Mouse (Mus musculus) adrenal gland, postnatal 14 days (tissue): Measurements from ENCODE around the gene Fbxo44. TPM values are rescaled to one million over a fixed set of nuclear protein-coding genes. Genes with fewer than 3 reads are reported as not detected.
A peak's percentile ranks its signal among the peaks of the same experiment; 100 is the strongest.
"Not testable (repeated sequence)": the region's sequence is repeated elsewhere in the genome, so short reads cannot be mapped to it uniquely, and the experiment has no call there.

Experiments used
- DNase-seq: peaks from one replicate; pipeline ENCODE4 v3.0.0; 2021; ENCODE audit warnings: mixed read lengths
- microRNA-seq, 2 experiments: library from miRNA; unstranded; fragments of <30 nt; microRNA quantifications; one replicate each; pipeline ENCODE4 v1.2.0; 2021
- total RNA-seq: library from RNA; stranded (reverse); gene quantifications from 2 replicates; pipeline ENCODE4 v1.2.3, GENCODE M21; 2021

Gene Fbxo44
- total RNA-seq, 1 experiment from 2014 or later, result 6.7 TPM

GRCm38 (mm10) chr4:148130133-148130532 lies 30.1 kb downstream of the Fbxo44 start, which contains the start of gene Mad2l2:
Gene Mad2l2 (plus strand): TSS chr4:148130384.
- DNase-seq, result no peak

DNA sequence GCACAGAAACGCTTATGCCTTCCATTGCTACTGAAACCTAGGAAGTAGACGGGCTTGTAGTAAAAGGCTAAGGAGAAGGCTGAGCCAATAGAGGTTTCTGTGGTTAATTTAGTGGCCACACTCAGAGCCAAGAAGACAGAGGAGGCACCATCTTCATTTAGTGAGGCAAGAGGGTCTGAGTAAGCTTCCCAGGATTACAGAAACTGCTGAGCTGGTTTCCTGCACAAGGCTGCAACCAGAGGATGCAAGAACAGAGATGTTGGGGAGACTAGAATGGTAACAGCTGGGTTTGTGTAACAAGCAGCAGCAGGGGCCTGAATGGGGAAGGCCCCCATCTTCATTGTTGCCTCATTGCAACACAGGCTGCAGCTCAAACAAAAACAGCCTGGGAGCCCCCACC lies 31.6 kb downstream of the Fbxo44 start:
- DNase-seq, result no peak

DNA sequence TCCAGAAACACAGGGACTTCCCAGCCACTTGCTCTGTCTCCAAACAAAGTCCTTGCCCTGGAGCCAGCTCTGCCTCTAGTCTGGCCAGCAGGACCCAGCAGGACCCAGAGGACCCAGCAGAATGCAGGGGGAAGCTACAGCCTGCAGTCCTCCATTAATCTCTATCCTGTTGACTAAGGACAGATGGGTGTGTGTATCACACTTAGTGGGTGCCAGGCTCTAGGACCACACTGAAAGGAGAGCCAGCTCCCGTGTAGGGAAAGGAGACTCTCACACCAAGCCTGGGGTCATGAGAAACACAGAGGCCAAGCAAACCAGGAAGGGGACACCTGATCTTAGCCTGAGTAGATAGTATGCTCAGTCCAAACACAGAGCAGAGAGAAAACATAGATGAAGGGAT lies 32.0 kb downstream of the Fbxo44 start:
- no peak for DNase-seq

DNA sequence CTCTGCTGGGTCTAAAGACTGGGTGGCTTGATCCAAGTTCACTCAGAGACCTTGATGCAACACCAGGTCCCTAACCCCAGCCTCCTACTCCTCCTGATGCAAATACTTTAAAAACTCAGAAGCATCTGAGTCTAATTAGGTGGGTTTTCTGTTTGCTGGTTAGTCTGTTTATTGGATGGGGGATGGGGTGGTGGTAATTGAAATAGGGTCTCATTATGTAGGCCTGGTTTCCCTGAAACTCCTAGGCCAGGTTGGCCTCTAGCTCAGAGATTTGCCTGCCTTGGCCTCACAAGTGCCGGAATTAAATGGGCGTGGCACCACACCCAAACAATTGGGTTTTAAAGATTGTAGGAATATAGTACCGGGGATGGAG lies 37.6 kb downstream of the Fbxo44 start:
- DNase-seq, result no peak

DNA sequence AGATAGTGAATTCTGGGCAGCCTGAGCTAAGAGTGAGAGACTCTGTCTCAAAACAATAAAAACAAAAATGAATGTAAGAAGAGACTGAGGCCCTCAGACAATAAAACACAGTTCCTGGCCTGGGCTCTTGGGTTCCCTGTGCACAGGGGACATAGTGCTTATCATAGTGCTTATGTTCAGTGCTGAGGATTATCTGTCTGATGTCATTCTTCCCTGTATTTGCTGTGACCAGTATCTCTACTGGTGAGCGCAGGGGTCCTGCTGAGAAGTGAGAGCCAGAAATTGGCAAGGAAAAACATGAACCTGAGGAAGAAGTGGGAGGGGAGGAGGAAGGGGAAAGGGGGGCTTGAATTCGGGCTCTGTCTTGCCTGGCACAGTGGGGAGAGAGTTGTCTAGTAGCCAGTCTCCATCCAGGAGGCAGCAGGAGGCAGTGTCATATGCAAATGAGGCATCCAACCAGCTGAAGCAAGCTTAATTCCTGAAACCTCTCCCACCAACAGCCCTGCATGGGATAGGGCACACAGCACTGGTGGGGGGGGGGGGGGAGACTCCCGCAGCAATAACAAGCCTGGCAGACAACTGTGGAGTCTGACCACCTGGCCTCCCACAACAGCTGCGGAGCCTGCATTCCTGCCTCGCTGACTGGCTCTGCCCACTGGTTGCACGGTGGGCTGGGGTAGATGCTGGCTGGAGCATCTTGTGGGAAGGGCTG lies 38.1 kb downstream of the Fbxo44 start:
- DNase-seq, result no peak

GRCm38 (mm10) chr4:148121362-148121761 lies 38.9 kb downstream of the Fbxo44 start:
- no peak for DNase-seq

- DNase-seq, result no peak
These were observed 39.7 kb downstream of the Fbxo44 start for GRCm38 (mm10) chr4:148120555-148120954.

DNA sequence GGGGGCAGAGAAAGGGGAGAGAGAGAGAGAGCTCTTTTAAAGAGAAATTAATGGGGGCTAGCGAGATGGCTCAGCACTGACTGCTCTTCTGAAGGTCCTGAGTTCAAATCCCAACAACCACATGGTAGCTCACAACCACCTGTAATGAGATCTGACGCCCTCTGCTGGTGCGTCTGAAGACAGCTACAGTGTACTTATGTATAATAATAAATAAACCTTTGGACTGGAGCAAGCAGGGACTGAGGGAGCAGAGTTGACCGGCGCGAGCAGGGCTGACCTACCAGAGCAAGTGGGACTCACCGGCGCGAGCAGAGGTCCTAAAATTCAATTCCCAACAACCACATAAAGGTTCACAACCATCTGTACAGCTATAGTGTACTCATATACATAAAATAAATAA lies 40.7 kb downstream of the Fbxo44 start:
- not testable (repeated sequence) for DNase-seq

GRCm38 (mm10) chr4:148117392-148117791 lies 42.9 kb downstream of the Fbxo44 start:
- no peak for DNase-seq

DNA sequence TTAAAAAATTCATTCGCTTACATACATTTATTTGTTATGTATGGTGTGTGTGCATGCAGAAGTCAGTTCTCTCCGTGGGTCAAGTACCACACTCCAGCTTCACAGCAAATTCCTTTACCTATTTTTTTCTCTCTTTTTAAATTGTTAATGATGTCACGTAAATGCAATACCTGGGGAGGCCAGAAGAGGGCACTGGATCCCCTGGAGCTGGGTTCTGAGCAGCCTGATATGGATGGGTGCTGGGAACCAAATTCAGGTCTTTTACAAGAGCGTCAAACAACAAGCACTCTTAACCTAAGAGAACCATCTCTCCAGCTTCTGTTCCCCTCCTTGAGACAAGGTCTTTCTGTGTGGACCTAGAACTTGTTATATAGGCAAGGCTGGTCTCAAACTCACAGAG lies 43.6 kb downstream of the Fbxo44 start:
- DNase-seq, result no peak

- peak; percentile 54 for DNase-seq
These were observed 44.8 kb downstream of the Fbxo44 start for GRCm38 (mm10) chr4:148115467-148115866.

GRCm38 (mm10) chr4:148114758-148115391 lies 45.4 kb downstream of the Fbxo44 start:
- DNase-seq, result peak; percentile 92

GRCm38 (mm10) chr4:148112519-148112918 lies 47.8 kb downstream of the Fbxo44 start:
- no peak for DNase-seq

GRCm38 (mm10) chr4:148109215-148109614 lies 51.1 kb downstream of the Fbxo44 start:
- DNase-seq, result no peak

DNA sequence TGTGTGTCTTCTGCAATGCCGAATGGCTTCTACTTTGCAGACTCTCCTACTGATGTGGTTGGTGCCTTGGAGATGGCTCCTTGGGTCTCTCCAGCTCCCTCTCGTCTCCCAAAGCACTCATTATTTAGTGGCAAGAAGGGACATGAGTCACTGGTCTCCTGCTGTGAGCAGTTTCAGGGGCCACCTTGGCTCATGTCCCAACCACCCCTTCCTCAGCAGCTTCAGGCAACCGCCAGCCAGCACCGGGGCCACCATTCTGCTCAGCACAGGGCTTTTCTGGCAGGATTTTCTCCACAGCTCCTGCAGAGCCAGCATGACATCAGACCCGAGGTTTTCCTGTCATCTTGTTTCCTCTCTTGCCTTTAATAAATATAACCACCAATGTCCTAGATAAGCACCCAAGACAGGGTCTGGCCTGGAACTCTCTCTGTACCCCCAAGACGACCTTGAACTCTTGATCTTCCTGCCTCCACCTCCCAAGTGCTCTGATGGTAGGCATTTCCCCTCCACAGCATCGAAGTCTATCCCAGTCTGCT lies 51.6 kb downstream of the Fbxo44 start:
- DNase-seq, result no peak

DNA sequence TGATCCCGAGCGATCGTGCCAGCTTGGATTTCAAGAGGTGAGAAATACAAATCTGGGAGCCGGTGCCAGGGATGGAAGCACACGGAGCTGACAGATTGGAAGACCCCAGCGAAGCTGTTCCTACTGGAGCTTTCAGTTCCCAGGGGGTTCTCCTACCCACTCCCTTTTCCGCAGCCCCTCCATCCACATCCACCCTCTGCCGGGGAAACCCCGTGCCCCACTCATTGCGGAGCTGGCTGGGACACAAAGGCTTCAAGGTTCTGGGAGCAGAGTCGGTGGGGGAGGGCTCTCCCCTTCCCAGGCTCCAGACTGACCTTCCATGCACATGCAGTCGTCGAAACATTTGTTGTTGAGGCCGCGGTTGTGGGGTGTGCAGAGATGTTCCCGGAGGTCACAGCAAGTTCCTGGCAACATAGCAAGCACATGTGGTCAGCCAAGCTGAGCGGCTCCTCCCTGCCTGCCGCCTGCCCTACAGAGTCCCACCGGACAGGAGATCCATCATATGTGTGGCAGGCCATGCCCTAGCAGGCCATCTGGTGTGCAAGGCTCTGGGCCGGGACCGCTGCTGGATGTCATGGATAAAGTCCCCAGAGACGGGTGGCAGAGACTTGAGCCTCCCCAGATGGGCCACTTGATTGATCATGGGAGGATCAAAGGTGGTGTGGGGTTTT lies 52.5 kb downstream of the Fbxo44 start:
- DNase-seq, result peak; percentile 69

GRCm38 (mm10) chr4:148104146-148104545 lies 56.1 kb downstream of the Fbxo44 start:
- no peak for DNase-seq

Small RNA genes within 50 kb of the gene (microRNA-seq; reads per million reads assigned to microRNA genes)
- 0 to 0.38 reads per million in 2 experiments for gene Mir7022

Other genes with a start within 250 kb of the Fbxo44 start
- 43.7 and 44.2 TPM in 2 replicates for gene Plod1, start 223.7 kb downstream of the Fbxo44 start, total RNA-seq
- gene 2510039O18Rik, start 219.6 kb downstream of the Fbxo44 start, total RNA-seq, result 43.4 and 44.0 TPM in 2 replicates
- not detected in 2 replicates for gene Nppb, start 174.7 kb downstream of the Fbxo44 start, total RNA-seq
- gene Nppa, start 159.8 kb downstream of the Fbxo44 start, total RNA-seq, result not detected in 2 replicates
- gene Clcn6, start 121.7 kb downstream of the Fbxo44 start, total RNA-seq, result 9.7 and 12.0 TPM in 2 replicates
- 42.6 and 46.6 TPM in 2 replicates for gene Mthfr, start 121.4 kb downstream of the Fbxo44 start, total RNA-seq
- gene Agtrap, start 72.5 kb downstream of the Fbxo44 start, total RNA-seq, result 45.1 and 45.2 TPM in 2 replicates
- gene Mad2l2, start 30.1 kb downstream of the Fbxo44 start, total RNA-seq, result 20.0 and 21.2 TPM in 2 replicates
- 0.11 and 0.38 TPM in 2 replicates for gene Draxin, start 29.8 kb downstream of the Fbxo44 start, total RNA-seq
- gene Fbxo6, start 8.3 kb downstream of the Fbxo44 start, total RNA-seq, result 30.7 and 31.0 TPM in 2 replicates
- 3.3 and 3.9 TPM in 2 replicates for gene Fbxo2, start 139 bp upstream of the Fbxo44 start, total RNA-seq
- gene Disp3, start 127.5 kb upstream of the Fbxo44 start, total RNA-seq, result 0.26 and 0.71 TPM in 2 replicates